Mouse (Mus musculus) forebrain, embryonic 14.5 days (tissue): ENCODE data around the gene Psmg1. TPM values are rescaled to one million over a fixed set of nuclear protein-coding genes. Genes with fewer than 3 reads are reported as not detected.

ENCODE experiments used
- ATAC-seq: fragments of 200-750 bp; cut with Nextera tagmentation; 2 replicates; pipeline ENCODE4 v1.8.0; 2017; ENCODE audit warnings: mild to moderate bottlenecking, moderate library complexity
- DNase-seq: peaks from one replicate; pipeline ENCODE4 v3.0.0-alpha.2; 2015; ENCODE audit warnings: low spot score
- H3K27ac ChIP-seq: fragments of 300-500 bp; sonication (generic); 2 replicates; pipeline ENCODE4 v1.5.1; 2014; ENCODE audit warnings: low read depth, mild to moderate bottlenecking, control low read depth, low read length, moderate library complexity
- H3K27me3 ChIP-seq: fragments of 300-500 bp; sonication (generic); replicated peaks from 2 replicates; pipeline ENCODE4 v1.6.1; 2014; ENCODE audit warnings: low read length, control low read depth, mixed read lengths; ENCODE audit not compliant: control insufficient read depth, insufficient read depth
- H3K36me3 ChIP-seq: fragments of 300-500 bp; sonication (generic); 2 replicates; pipeline ENCODE4 v1.6.1; 2014; ENCODE audit warnings: low read length, control low read depth; ENCODE audit not compliant: control insufficient read depth, insufficient read depth
- H3K4me1 ChIP-seq: fragments of 300-500 bp; sonication (generic); 2 replicates; pipeline ENCODE4 v1.6.1; 2014; ENCODE audit warnings: antibody characterized with exemption, low read length, control low read depth; ENCODE audit not compliant: control insufficient read depth, insufficient read depth
- H3K4me2 ChIP-seq: fragments of 300-500 bp; sonication (generic); 2 replicates; pipeline ENCODE4 v1.6.1; 2014; ENCODE audit warnings: mild to moderate bottlenecking, control low read depth, low read length
- H3K4me3 ChIP-seq: fragments of 300-500 bp; sonication (generic); 2 replicates; pipeline ENCODE4 v1.5.1; 2014; ENCODE audit warnings: low read depth, low read length, control low read depth
- H3K9ac ChIP-seq: fragments of 300-500 bp; sonication (generic); 2 replicates; pipeline ENCODE4 v1.6.1; 2014; ENCODE audit warnings: mild to moderate bottlenecking, low read length, control low read depth, moderate library complexity
- H3K9me3 ChIP-seq: fragments of 300-500 bp; sonication (generic); replicated peaks from 2 replicates; pipeline ENCODE4 v1.6.1; 2016; ENCODE audit warnings: low read length, control low read depth, mixed read lengths; ENCODE audit not compliant: control insufficient read depth
- WGBS: fragments of 180-500 bp; shearing (Covaris S2); extraction: QIAGEN DNeasy Blood & Tissue Kit; methylation state at CpG from one replicate; pipeline ENCODE4 v1.1.7; 2014; 5-methylcytosine and 5-hydroxymethylcytosine counted together
- polyA plus RNA-seq: library from polyadenylated mRNA; unstranded; fragments of >200 nt; fragmentation: Nextera tagmentation; extraction: Ambion mirVana; gene quantifications from 2 replicates; pipeline ENCODE4 v1.2.1, GENCODE M21; 2014

Gene Psmg1
- polyA plus RNA-seq, 1 experiment from 2014 or later, result 63.0 TPM

DNA sequence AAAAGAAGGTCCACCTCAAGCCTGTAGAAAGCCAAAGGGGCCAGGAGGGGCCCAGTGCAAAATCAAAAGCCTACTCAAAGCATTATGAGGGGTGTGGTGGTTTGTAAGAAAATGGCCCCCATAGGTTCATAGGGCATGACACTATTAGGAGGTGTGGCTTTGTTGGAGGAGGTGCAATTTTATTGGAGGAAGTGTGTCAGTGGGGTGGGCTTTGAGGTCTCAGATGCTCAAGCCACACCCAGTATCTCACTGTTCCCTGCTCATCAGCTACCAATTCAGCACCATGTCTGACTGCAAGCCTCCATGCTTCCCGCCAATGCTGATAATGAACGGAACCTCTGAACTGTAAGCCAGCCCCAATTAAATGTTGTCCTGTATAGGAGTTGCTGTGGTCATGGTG, 39.3 kb downstream of the Psmg1 start:
- ATAC-seq, result no peak
- no peak for DNase-seq
- Histone ChIP-seq H3K27ac (no peak overlapping the region), H3K27me3 (no peaks in the 10 kb centered on the region), H3K4me1 (no peaks in the 10 kb centered on the region), H3K4me2 (no peak overlapping the region), H3K4me3 (no peak overlapping the region), H3K9me3 (no peaks in the 10 kb centered on the region), H3K36me3 (no peaks in the 10 kb centered on the region), H3K9ac (no peak overlapping the region)
- 95% methylated on average over 2 of the region's 2 CpGs for WGBS

DNA sequence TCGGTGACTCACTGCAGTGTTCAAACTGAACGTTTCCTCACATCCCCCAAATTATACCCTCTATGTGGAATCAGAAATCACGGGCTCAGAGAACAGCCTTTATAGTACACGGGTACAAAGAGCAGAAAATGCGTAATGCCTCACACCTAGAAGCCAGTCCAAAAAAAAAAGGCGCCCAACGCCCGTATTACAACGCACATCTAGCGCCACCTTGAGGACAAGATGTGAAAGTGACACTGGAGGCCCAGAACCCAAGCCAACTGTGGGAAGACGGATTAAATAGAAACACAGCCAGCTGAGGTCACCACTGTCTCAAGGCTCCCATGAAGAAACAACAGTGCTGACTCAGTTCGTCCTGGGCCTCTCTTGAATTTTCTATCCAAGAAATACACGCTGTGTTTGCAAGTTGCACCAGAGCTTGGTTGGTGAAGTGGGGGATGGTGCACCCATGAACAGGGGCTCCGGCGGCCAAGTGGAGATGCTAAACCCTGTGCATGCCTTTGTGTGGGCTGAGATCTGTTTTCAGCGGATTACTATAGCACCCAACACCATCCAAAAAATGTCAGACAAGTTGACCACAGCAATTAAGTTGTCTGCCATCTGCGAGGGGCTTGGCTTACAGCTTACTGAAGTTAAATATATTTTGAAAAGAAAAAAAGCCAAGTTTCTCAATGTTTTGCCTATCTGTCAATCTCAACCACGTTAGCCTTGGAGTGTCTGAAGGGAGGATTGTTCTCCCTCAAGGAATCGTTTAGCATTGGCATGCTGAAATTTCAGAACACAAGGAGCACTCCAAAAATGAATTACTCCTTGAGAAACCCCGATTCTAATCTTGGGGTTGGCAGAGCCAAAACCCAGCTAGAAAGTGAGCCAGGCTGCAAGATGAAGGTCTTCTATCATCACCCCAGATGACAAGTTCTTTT, 45.1 kb downstream of the Psmg1 start:
- DNase-seq (peak; percentile 92), ATAC-seq (peak; percentile 65)
- H3K9ac ChIP-seq, result peak overlapping the region; percentile 35; the same call in 1 of the 2 replicates
- 24% methylated on average over 20 of the region's 20 CpGs for WGBS
- no peaks in the 10 kb centered on the region for H3K27me3 ChIP-seq
- H3K4me3 ChIP-seq, result no peak overlapping the region
- H3K36me3 ChIP-seq, result no peaks in the 10 kb centered on the region
- no peak overlapping the region; the same call in 1 of the 2 replicates for H3K4me2 ChIP-seq
- H3K27ac ChIP-seq, result no peak overlapping the region
- H3K4me1 ChIP-seq, result no peaks in the 10 kb centered on the region
- H3K9me3 ChIP-seq, result no peaks in the 10 kb centered on the region

DNA sequence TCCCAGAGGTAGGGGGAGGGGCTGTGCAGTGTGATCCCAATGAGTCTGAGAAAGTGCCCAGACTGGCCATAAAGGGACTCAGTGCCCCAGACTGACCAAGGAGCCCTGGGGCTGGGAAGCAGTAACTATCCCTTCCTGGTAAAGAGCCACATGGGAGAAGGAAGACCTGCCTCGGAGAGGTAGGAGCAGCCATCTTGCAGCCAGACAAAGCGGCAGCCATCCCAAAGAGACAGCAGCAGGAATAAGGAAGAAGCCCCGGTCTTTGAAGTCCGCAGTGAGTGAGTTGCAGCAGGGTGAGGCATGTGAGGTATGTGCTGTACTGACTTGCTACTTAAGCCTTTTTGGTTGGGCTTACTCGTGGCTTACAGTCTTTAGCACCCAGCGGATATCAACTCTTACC, 47.6 kb downstream of the Psmg1 start:
- ATAC-seq (no peak), DNase-seq (no peak)
- H3K9ac ChIP-seq, result no peak overlapping the region
- 88% methylated on average over 6 of the region's 6 CpGs for WGBS
- H3K9me3 ChIP-seq, result no peaks in the 10 kb centered on the region
- no peak overlapping the region for H3K4me2 ChIP-seq
- H3K27me3 ChIP-seq, result no peaks in the 10 kb centered on the region
- no peak overlapping the region for H3K4me3 ChIP-seq
- no peak overlapping the region for H3K27ac ChIP-seq
- H3K36me3 ChIP-seq, result no peaks in the 10 kb centered on the region
- H3K4me1 ChIP-seq, result no peaks in the 10 kb centered on the region

GRCm38 (mm10) chr16:95941575-95941974, 49.2 kb downstream of the Psmg1 start:
- H3K9ac ChIP-seq, result no peak overlapping the region
- no peaks in the 10 kb centered on the region for H3K27me3 ChIP-seq
- no peaks in the 10 kb centered on the region for H3K4me1 ChIP-seq
- ATAC-seq (no peak), DNase-seq (no peak)
- 0 out of 2 replicates have a peak, but pooled peaks cover 2% of the 10 kb centered on the region for H3K9me3 ChIP-seq
- H3K36me3 ChIP-seq, result no peaks in the 10 kb centered on the region
- no peak overlapping the region for H3K4me3 ChIP-seq
- WGBS, result 84% methylated on average over 5 of the region's 5 CpGs
- H3K27ac ChIP-seq, result no peak overlapping the region
- H3K4me2 ChIP-seq, result no peak overlapping the region

GRCm38 (mm10) chr16:95935495-95935961, 55.2 kb downstream of the Psmg1 start:
- 0 out of 2 replicates have a peak, but pooled peaks cover 2% of the 10 kb centered on the region for H3K9me3 ChIP-seq
- H3K27ac ChIP-seq, result no peak overlapping the region
- no peak overlapping the region for H3K9ac ChIP-seq
- DNase-seq (no peak), ATAC-seq (no peak)
- H3K4me1 ChIP-seq, result no peaks in the 10 kb centered on the region
- no peaks in the 10 kb centered on the region for H3K27me3 ChIP-seq
- 67% methylated on average over 6 of the region's 6 CpGs for WGBS
- no peaks in the 10 kb centered on the region for H3K36me3 ChIP-seq
- H3K4me2 ChIP-seq, result no peak overlapping the region
- H3K4me3 ChIP-seq, result no peak overlapping the region

DNA sequence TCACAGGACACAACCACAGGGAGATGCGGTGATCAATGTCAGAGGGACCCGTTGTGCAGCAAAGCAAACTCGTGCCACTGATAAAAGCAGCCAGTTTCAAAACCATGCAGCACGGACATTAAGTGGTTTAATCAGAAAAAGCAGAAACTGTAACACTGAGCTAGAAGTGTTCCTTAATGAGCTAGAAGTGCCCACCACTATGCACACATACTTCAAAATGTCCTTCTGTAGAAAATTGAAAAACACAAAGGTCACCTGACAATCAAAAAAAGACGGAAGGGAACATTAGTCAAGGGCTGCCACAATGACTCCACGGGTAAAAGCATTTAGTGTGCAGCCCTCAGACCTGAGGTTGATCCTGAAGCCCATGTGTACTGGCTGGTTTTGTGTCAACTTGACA, 57.9 kb downstream of the Psmg1 start:
- ATAC-seq (no peak), DNase-seq (no peak)
- 0 out of 2 replicates have a peak, but pooled peaks cover 2% of the 10 kb centered on the region for H3K9me3 ChIP-seq
- H3K27ac ChIP-seq, result no peak overlapping the region
- H3K4me2 ChIP-seq, result no peak overlapping the region
- H3K9ac ChIP-seq, result no peak overlapping the region
- H3K36me3 ChIP-seq, result no peaks in the 10 kb centered on the region
- 71% methylated on average over 6 of the region's 6 CpGs for WGBS
- H3K27me3 ChIP-seq, result no peaks in the 10 kb centered on the region
- H3K4me1 ChIP-seq, result no peaks in the 10 kb centered on the region
- H3K4me3 ChIP-seq, result no peak overlapping the region

DNA sequence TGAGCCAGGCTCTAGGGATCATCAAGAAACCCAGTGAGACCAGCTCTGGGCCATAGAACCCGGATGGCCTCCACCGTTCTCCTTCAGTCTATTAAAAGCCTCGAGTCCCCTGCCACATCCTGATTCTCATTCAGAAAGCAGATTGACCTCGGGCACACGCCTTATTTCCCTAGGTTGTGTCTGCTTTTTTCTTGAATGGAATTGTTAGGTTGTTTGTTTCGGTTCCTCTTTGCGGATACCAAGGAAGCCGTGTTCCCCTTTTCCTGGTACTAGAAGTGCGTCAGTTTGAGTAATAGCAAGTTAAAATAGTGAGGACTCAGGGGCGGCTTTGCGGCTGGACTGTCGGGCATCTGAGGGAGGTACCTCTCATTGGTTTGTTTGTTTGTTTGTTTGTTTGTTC, 59.3 kb downstream of the Psmg1 start:
- DNase-seq (no peak), ATAC-seq (no peak)
- Histone ChIP-seq H3K27ac (no peak overlapping the region), H3K9me3 (no peaks in the 10 kb centered on the region), H3K4me3 (no peak overlapping the region), H3K4me2 (no peak overlapping the region), H3K27me3 (no peaks in the 10 kb centered on the region), H3K4me1 (no peaks in the 10 kb centered on the region), H3K36me3 (no peaks in the 10 kb centered on the region), H3K9ac (no peak overlapping the region)
- 88% methylated on average over 12 of the region's 12 CpGs for WGBS
